Mouse (Mus musculus) kidney, postnatal 4 days (tissue): ENCODE results near the gene Vmn1r180.
A peak's percentile ranks its signal among the peaks of the same experiment; 100 is the strongest.
"Not testable (repeated sequence)": the region's sequence is repeated elsewhere in the genome, so short reads cannot be mapped to it uniquely, and the experiment has no call there.

Experiments used
- DNase-seq, 2 experiments: peaks; one replicate each; pipeline ENCODE4 v3.0.0; 2021; ENCODE audit warnings: mixed read lengths in 2 of 2

Vmn1r180 gene

GRCm38 (mm10) chr7:23950332-23950731 is at the start of gene Vmn1r180:
Gene Vmn1r180, plus strand, starts transcription at chr7:23950632.
- no peak for DNase-seq

- DNase-seq = no peak
These were observed 23.8 kb upstream of the Vmn1r180 start, which contains the start of gene Vmn1r179 for GRCm38 (mm10) chr7:23926678-23927077. Gene Vmn1r179, plus strand, starts transcription at chr7:23926978.

- DNase-seq = peak; percentile 12 to 26
These were observed 17.6 kb downstream of the Vmn1r180 start for GRCm38 (mm10) chr7:23968044-23968443.

GRCm38 (mm10) chr7:23974315-23974714 is 23.9 kb downstream of the Vmn1r180 start, which contains the start of gene Vmn1r181:
Gene Vmn1r181, plus strand, starts transcription at chr7:23974615.
- not testable (repeated sequence) for DNase-seq

- no peak for DNase-seq
These were observed 51.0 kb downstream of the Vmn1r180 start, which contains the start of gene V1rd19 for GRCm38 (mm10) chr7:24001391-24001790. Gene V1rd19, plus strand, starts transcription at chr7:24001691.
